Mouse (Mus musculus): ENCODE data around the gene Grik5.

DNA sequence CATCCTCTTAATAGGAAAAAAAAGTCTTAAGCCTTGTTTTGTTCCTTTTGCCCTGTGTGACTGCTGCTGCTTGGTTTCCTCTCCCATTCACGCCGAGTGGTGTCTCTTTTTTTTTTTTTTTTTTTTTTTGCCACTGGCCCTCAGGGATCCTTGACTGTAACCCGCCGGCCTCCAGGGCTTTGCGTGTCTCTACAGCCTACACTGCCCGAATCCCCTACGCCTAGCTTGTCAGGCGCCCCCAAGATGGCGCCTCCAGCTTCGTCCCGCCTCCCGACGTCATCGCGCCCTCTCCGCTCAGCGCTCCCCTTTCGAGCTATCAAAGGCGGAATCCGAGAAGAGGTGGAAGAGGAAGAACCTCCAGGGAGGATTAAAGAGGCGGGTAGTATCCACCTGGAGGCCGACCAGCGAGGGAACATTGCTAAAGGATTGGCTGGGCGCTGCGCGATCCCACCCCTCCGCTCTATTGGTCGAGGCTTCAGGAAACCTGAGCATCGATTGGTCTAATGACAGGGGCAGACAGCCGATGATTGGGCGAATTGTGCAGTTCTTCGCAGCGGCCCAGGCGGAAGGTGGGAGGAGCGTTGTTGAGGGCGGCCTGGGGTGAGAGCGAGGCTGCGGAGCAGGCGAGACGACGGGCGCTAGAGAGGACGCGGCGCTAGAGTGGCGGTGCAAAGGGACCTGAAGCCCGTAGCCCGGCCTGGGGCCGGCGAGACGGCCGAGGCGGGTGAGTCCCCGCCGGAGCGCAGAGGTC is 4.7 kb upstream of the Grik5 start:
- TF ChIP-seq POLR2A (IDR thresholded peaks at IDR 0.05; ENCODE audit: low read depth, low read length): peak; percentile 89
- no peak for TF ChIP-seq CTCF (IDR thresholded peaks at IDR 0.05; ENCODE audit: extremely low read depth, insufficient read length, insufficient replicate concordance, low read depth, low read length)

All from small intestine, adult 2 months (tissue).